Mouse (Mus musculus) forebrain, postnatal 0 days (tissue): ENCODE results near the gene Nexn. TPM values are rescaled to one million over a fixed set of nuclear protein-coding genes. Genes with fewer than 3 reads are reported as not detected.

Source experiments
- ATAC-seq: fragments of 200-750 bp; cut with Nextera tagmentation; 2 replicates; pipeline ENCODE4 v1.8.0; 2017; ENCODE audit warnings: mild to moderate bottlenecking, moderate library complexity
- DNase-seq: peaks from one replicate; pipeline ENCODE4 v3.0.0-alpha.2; 2015
- H3K27ac ChIP-seq: fragments of 300-500 bp; sonication (generic); 2 replicates; pipeline ENCODE4 v1.5.1; 2014; ENCODE audit warnings: low read depth, mild to moderate bottlenecking, antibody characterized with exemption, low read length, moderate library complexity, mixed read lengths
- H3K27me3 ChIP-seq: fragments of 300-500 bp; sonication (generic); 2 replicates; pipeline ENCODE4 v1.6.1; 2014; ENCODE audit warnings: mild to moderate bottlenecking, low read length, mixed read lengths; ENCODE audit not compliant: insufficient read depth
- H3K36me3 ChIP-seq: fragments of 300-500 bp; sonication (generic); 2 replicates; pipeline ENCODE4 v1.6.1; 2014; ENCODE audit warnings: mild to moderate bottlenecking, moderate library complexity; ENCODE audit not compliant: insufficient read depth
- H3K4me1 ChIP-seq: fragments of 300-500 bp; sonication (generic); 2 replicates; pipeline ENCODE4 v1.6.1; 2014; ENCODE audit warnings: antibody characterized with exemption; ENCODE audit not compliant: insufficient read depth
- H3K4me2 ChIP-seq: fragments of 300-500 bp; sonication (generic); 2 replicates; pipeline ENCODE4 v1.6.1; 2014; ENCODE audit warnings: low read depth, mild to moderate bottlenecking, moderate library complexity
- H3K4me3 ChIP-seq: fragments of 300-500 bp; sonication (generic); 2 replicates; pipeline ENCODE4 v1.5.1; 2014; ENCODE audit warnings: low read depth, low read length, mixed read lengths
- H3K9ac ChIP-seq: fragments of 300-500 bp; sonication (generic); 2 replicates; pipeline ENCODE4 v1.6.1; 2014; ENCODE audit warnings: mild to moderate bottlenecking
- H3K9me3 ChIP-seq: fragments of 300-500 bp; sonication (generic); 2 replicates; pipeline ENCODE4 v1.6.1; 2016; ENCODE audit warnings: low read length
- CTCF ChIP-seq: sonication (generic); IDR thresholded peaks from 2 replicates; pipeline ENCODE4 v1.5.1; 2016; ENCODE audit warnings: antibody characterized with exemption, control low read depth, low read depth
- WGBS: fragments of 180-500 bp; shearing (Covaris S2); extraction: QIAGEN DNeasy Blood & Tissue Kit; methylation state at CpG from one replicate; pipeline ENCODE4 v1.1.7; 2014; 5-methylcytosine and 5-hydroxymethylcytosine counted together
- polyA plus RNA-seq: library from polyadenylated mRNA; unstranded; fragments of >200 nt; fragmentation: Nextera tagmentation; extraction: Ambion mirVana; gene quantifications from 2 replicates; pipeline ENCODE4 v1.2.1, GENCODE M21; 2015
- total RNA-seq: library from RNA; depleted of rRNA; stranded (reverse); fragments of >200 nt; gene quantifications from 2 replicates; pipeline ENCODE4 v1.2.3, GENCODE M21; 2014

Gene Nexn
- total and polyA plus RNA-seq, 2 experiments from 2014 or later, result 0.38 to 4.2 TPM

- H3K9ac ChIP-seq, result no peak overlapping the region
- no peaks in the 10 kb centered on the region for H3K4me1 ChIP-seq
- no peak overlapping the region for H3K4me2 ChIP-seq
- peaks cover 57% of the 10 kb centered on the region for H3K36me3 ChIP-seq
- no peak overlapping the region for H3K4me3 ChIP-seq
- no peaks in the 10 kb centered on the region for H3K9me3 ChIP-seq
- 95% methylated on average over 7 of the region's 7 CpGs for WGBS
- TF ChIP-seq CTCF, result no peak
- H3K27me3 ChIP-seq, result no peaks in the 10 kb centered on the region
- ATAC-seq, result no peak
- no peak for DNase-seq
- no peak overlapping the region for H3K27ac ChIP-seq
These were observed 37.3 kb downstream of the Nexn start for GRCm38 (mm10) chr3:152228843-152229242.

- H3K27ac ChIP-seq, result no peak overlapping the region
These were observed 40.2 kb downstream of the Nexn start for GRCm38 (mm10) chr3:152225906-152226305.

GRCm38 (mm10) chr3:152224918-152225317 is 41.2 kb downstream of the Nexn start:
- no peaks in the 10 kb centered on the region for H3K9me3 ChIP-seq
- no peaks in the 10 kb centered on the region for H3K27me3 ChIP-seq
- peak; percentile 32; the same call in 1 of the 2 replicates for TF ChIP-seq CTCF
- H3K4me2 ChIP-seq, result no peak overlapping the region
- H3K36me3 ChIP-seq, result peaks cover 80% of the 10 kb centered on the region
- no peak overlapping the region for H3K9ac ChIP-seq
- no peak for DNase-seq
- H3K4me3 ChIP-seq, result no peak overlapping the region
- no peak overlapping the region for H3K27ac ChIP-seq
- H3K4me1 ChIP-seq, result no peaks in the 10 kb centered on the region
- no peak for ATAC-seq

More at GRCm38 (mm10) chr3:152225906-152226305, 40.2 kb downstream of the Nexn start:
- Histone ChIP-seq H3K36me3 (peaks cover 73% of the 10 kb centered on the region), H3K4me2 (no peak overlapping the region), H3K4me3 (no peak overlapping the region), H3K9me3 (no peaks in the 10 kb centered on the region), H3K27me3 (no peaks in the 10 kb centered on the region), H3K9ac (no peak overlapping the region), H3K4me1 (no peaks in the 10 kb centered on the region)
- no peak for DNase-seq
- ATAC-seq, result no peak
- no peak for TF ChIP-seq CTCF
- WGBS, result 87% methylated on average over 7 of the region's 7 CpGs

- DNase-seq (no peak), ATAC-seq (no peak)
- H3K9me3 ChIP-seq, result no peaks in the 10 kb centered on the region
- H3K36me3 ChIP-seq, result peaks cover 26% of the 10 kb centered on the region
- no peaks in the 10 kb centered on the region for H3K27me3 ChIP-seq
- WGBS, result 18% methylated on average over 3 of the region's 3 CpGs
- H3K4me1 ChIP-seq, result peaks cover 22% of the 10 kb centered on the region
- no peak overlapping the region for H3K27ac ChIP-seq
- peak overlapping the region; percentile 9; the same call in 1 of the 2 replicates for H3K4me3 ChIP-seq
- no peak for TF ChIP-seq CTCF
- peak overlapping the region; percentile 35 for H3K9ac ChIP-seq
- peak overlapping the region; percentile 58 for H3K4me2 ChIP-seq
These were observed 52.7 kb downstream of the Nexn start for GRCm38 (mm10) chr3:152213416-152213815.

GRCm38 (mm10) chr3:152211731-152212279 is 54.3 kb downstream of the Nexn start:
- peaks cover 22% of the 10 kb centered on the region for H3K4me1 ChIP-seq
- peak overlapping the region; percentile 58 for H3K4me2 ChIP-seq
- H3K27me3 ChIP-seq, result no peaks in the 10 kb centered on the region
- TF ChIP-seq CTCF, result no peak
- DNase-seq (no peak), ATAC-seq (no peak)
- H3K36me3 ChIP-seq, result peaks cover 14% of the 10 kb centered on the region
- H3K27ac ChIP-seq, result peak overlapping the region; percentile 100; the same call in 1 of the 2 replicates
- H3K9ac ChIP-seq, result peak overlapping the region; percentile 100
- no peaks in the 10 kb centered on the region for H3K9me3 ChIP-seq
- peak overlapping the region; percentile 97 for H3K4me3 ChIP-seq
- 27% methylated on average over 7 of the region's 7 CpGs for WGBS

GRCm38 (mm10) chr3:152210728-152211391 is 55.3 kb downstream of the Nexn start:
- Histone ChIP-seq H3K9me3 (no peaks in the 10 kb centered on the region), H3K27me3 (no peaks in the 10 kb centered on the region), H3K4me1 (peaks cover 22% of the 10 kb centered on the region), H3K36me3 (peaks cover 5% of the 10 kb centered on the region; the same call in 1 of the 2 replicates), H3K27ac (peak overlapping the region; percentile 100), H3K9ac (peak overlapping the region; percentile 100), H3K4me2 (peak overlapping the region; percentile 58), H3K4me3 (peak overlapping the region; percentile 97)
- TF ChIP-seq CTCF, result no peak
- under 1% methylated on average over 60 of the region's 68 CpGs for WGBS
- ATAC-seq, result peak; percentile 54
- DNase-seq, result peak; percentile 82

- Histone ChIP-seq H3K4me1 (peaks cover 22% of the 10 kb centered on the region), H3K36me3 (no peaks in the 10 kb centered on the region), H3K9ac (peak within 1 kb of the TSS; percentile 100), H3K27me3 (no peaks in the 10 kb centered on the region), H3K4me3 (peak within 1 kb of the TSS; percentile 97), H3K27ac (peak within 1 kb of the TSS; percentile 100), H3K9me3 (no peaks in the 10 kb centered on the region), H3K4me2 (peak within 1 kb of the TSS; percentile 58)
- under 1% methylated on average over 85 of the region's 85 CpGs for WGBS
- TF ChIP-seq CTCF, result no peak
- peak; percentile 100 for DNase-seq
- peak; percentile 96 for ATAC-seq
These were observed 56.0 kb downstream of the Nexn start, which contains the start of the genes Dnajb4 and Fubp1 for GRCm38 (mm10) chr3:152209967-152210634. TSS of gene Dnajb4 (minus strand) at chr3:152210302. TSS of gene Fubp1 (plus strand) at chr3:152210422.
